Mouse (Mus musculus) limb, embryonic 11.5 days (tissue): ENCODE results near the gene Smarca2. TPM values are rescaled to one million over a fixed set of nuclear protein-coding genes. Genes with fewer than 3 reads are reported as not detected.

Source experiments
- ATAC-seq: fragments of 200-750 bp; cut with Nextera tagmentation; 2 replicates; pipeline ENCODE4 v1.8.0; 2017; ENCODE audit warnings: low read depth; ENCODE audit not compliant: insufficient number of reproducible peaks, low FRiP score, low TSS enrichment
- DNase-seq: peaks from one replicate; pipeline ENCODE4 v3.0.0-alpha.2; 2015; ENCODE audit warnings: low spot score
- H3K27ac ChIP-seq: fragments of 300-500 bp; sonication (generic); replicated peaks from 2 replicates; pipeline ENCODE4 v1.5.1; 2014; ENCODE audit warnings: low read depth, mild to moderate bottlenecking, low read length
- H3K27me3 ChIP-seq: fragments of 300-500 bp; sonication (generic); 2 replicates; pipeline ENCODE4 v1.6.1; 2014; ENCODE audit warnings: mild to moderate bottlenecking, low read length, mixed read lengths; ENCODE audit not compliant: control insufficient read depth, insufficient read depth
- H3K36me3 ChIP-seq: fragments of 300-500 bp; sonication (generic); 2 replicates; pipeline ENCODE4 v1.6.1; 2014; ENCODE audit warnings: mild to moderate bottlenecking, low read length, moderate library complexity, mixed read lengths; ENCODE audit not compliant: control insufficient read depth, insufficient read depth
- H3K4me1 ChIP-seq: fragments of 300-500 bp; sonication (generic); 2 replicates; pipeline ENCODE4 v1.6.1; 2014; ENCODE audit warnings: low read length, mixed read lengths; ENCODE audit not compliant: control insufficient read depth, insufficient read depth
- H3K4me2 ChIP-seq: fragments of 300-500 bp; sonication (generic); 2 replicates; pipeline ENCODE4 v1.6.1; 2014; ENCODE audit warnings: low read depth, mild to moderate bottlenecking, moderate library complexity; ENCODE audit not compliant: severe bottlenecking
- H3K4me3 ChIP-seq: fragments of 300-500 bp; sonication (generic); 2 replicates; pipeline ENCODE4 v1.5.1; 2014; ENCODE audit warnings: low read depth, low read length
- H3K9ac ChIP-seq: fragments of 300-500 bp; sonication (generic); 2 replicates; pipeline ENCODE4 v1.6.1; 2014; ENCODE audit warnings: mild to moderate bottlenecking, low read length
- H3K9me3 ChIP-seq: fragments of 300-500 bp; sonication (generic); 2 replicates; pipeline ENCODE4 v1.6.1; 2016; ENCODE audit warnings: low read length; ENCODE audit not compliant: control insufficient read depth
- WGBS: fragments of 180-500 bp; shearing (Covaris S2); extraction: QIAGEN DNeasy Blood & Tissue Kit; methylation state at CpG from one replicate; pipeline ENCODE4 v1.1.7; 2014; 5-methylcytosine and 5-hydroxymethylcytosine counted together
- polyA plus RNA-seq: library from polyadenylated mRNA; unstranded; fragments of >200 nt; fragmentation: Nextera tagmentation; extraction: Ambion mirVana; gene quantifications from 2 replicates; pipeline ENCODE4 v1.2.1, GENCODE M21; 2014

Gene Smarca2
- polyA plus RNA-seq, 1 experiment from 2014 or later, result 60.0 TPM

DNA sequence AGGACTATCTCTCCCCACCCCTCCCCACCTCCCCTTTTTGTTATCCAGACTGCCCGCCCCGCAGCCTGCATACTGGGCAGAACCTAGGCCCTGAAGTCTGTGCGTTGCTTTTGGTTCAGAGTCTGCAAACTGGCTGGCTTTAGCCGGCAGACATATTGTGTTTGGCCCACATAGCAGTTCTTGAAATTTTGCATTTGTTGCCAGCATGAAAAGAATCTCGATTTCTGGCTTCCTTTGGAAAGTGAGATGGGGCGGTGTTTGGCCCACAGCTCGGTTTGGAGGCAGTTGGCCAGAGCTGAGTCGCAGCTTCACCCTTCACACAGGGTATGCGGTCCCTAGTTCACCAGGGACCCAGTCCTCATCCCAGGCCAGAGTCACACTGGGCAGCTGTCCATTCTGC is 111.4 kb downstream of the Smarca2 start:
- no peak for DNase-seq
- no peaks in the 10 kb centered on the region for H3K4me1 ChIP-seq
- ATAC-seq, result no peak
- no peak overlapping the region for H3K27ac ChIP-seq
- H3K36me3 ChIP-seq, result no peaks in the 10 kb centered on the region
- no peak overlapping the region for H3K4me3 ChIP-seq
- no peaks in the 10 kb centered on the region for H3K27me3 ChIP-seq
- 77% methylated on average over 9 of the region's 9 CpGs for WGBS
- no peaks in the 10 kb centered on the region for H3K9me3 ChIP-seq
- H3K4me2 ChIP-seq, result no peak overlapping the region
- no peak overlapping the region for H3K9ac ChIP-seq

DNA sequence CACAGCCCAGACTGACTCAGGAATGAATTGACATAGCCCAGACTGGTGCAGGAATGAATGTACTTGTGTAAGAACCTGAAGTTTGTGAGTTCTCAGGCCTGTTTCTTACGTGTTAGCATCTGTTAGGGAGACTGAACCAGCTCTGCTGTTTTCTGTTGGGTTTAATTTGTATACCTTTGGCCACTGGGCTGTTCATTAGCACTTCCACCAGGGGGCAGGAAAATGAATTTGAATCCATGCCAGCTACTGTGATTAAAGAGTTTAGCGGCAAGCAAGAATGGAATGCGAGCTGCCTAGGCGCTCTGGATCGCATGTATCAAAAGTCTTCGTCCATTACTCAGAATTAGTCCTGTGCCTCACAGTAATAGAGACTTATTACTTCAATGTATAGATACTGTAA is 113.4 kb downstream of the Smarca2 start:
- no peak overlapping the region for H3K9ac ChIP-seq
- no peaks in the 10 kb centered on the region for H3K4me1 ChIP-seq
- H3K36me3 ChIP-seq, result no peaks in the 10 kb centered on the region
- H3K4me3 ChIP-seq, result no peak overlapping the region
- no peaks in the 10 kb centered on the region for H3K27me3 ChIP-seq
- peak; percentile 50 for DNase-seq
- ATAC-seq, result no peak
- WGBS, result 37% methylated on average over 6 of the region's 6 CpGs
- no peaks in the 10 kb centered on the region for H3K9me3 ChIP-seq
- no peak overlapping the region for H3K27ac ChIP-seq
- H3K4me2 ChIP-seq, result no peak overlapping the region

DNA sequence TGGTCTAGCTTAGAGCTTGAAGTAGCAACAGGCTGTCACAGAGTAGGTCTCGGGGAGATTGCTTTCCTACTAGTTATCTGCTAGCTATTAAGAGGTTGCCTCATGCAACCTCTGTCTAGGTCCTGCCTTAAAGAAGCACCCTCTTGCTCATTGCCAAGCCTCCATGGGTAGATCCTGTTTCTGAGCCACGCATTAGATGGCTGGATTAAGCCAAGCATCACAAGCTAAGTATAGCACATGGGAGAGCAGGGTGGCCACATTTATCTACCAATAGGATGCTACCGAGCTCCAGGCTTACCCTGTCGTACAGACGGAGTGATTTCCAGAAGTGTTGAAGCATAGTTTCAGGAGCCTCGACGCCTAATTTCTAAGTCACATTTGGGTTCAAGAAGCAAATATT is 114.3 kb downstream of the Smarca2 start:
- Histone ChIP-seq H3K4me1 (no peaks in the 10 kb centered on the region), H3K9ac (no peak overlapping the region), H3K36me3 (no peaks in the 10 kb centered on the region), H3K27ac (no peak overlapping the region), H3K4me2 (no peak overlapping the region), H3K27me3 (no peaks in the 10 kb centered on the region), H3K4me3 (no peak overlapping the region), H3K9me3 (no peaks in the 10 kb centered on the region)
- no peak for DNase-seq
- 93% methylated on average over 7 of the region's 7 CpGs for WGBS
- no peak for ATAC-seq

GRCm38 (mm10) chr19:26721741-26722140 is 116.9 kb downstream of the Smarca2 start:
- Histone ChIP-seq H3K4me2 (no peak overlapping the region), H3K9ac (no peak overlapping the region), H3K27ac (no peak overlapping the region), H3K4me1 (no peaks in the 10 kb centered on the region), H3K27me3 (no peaks in the 10 kb centered on the region), H3K36me3 (no peaks in the 10 kb centered on the region), H3K9me3 (no peaks in the 10 kb centered on the region), H3K4me3 (no peak overlapping the region)
- WGBS, result 93% methylated on average over 6 of the region's 6 CpGs
- DNase-seq (no peak), ATAC-seq (no peak)

GRCm38 (mm10) chr19:26723899-26724298 is 119.0 kb downstream of the Smarca2 start:
- Histone ChIP-seq H3K4me2 (no peak overlapping the region), H3K36me3 (no peaks in the 10 kb centered on the region), H3K4me1 (peaks cover 5% of the 10 kb centered on the region; the same call in 1 of the 2 replicates), H3K27ac (no peak overlapping the region), H3K9me3 (no peaks in the 10 kb centered on the region), H3K9ac (no peak overlapping the region), H3K27me3 (no peaks in the 10 kb centered on the region), H3K4me3 (no peak overlapping the region)
- DNase-seq (no peak), ATAC-seq (no peak)
- 93% methylated on average over 11 of the region's 11 CpGs for WGBS

GRCm38 (mm10) chr19:26724626-26725025 is 119.8 kb downstream of the Smarca2 start:
- Histone ChIP-seq H3K27ac (no peak overlapping the region), H3K36me3 (no peaks in the 10 kb centered on the region), H3K9ac (no peak overlapping the region), H3K4me2 (no peak overlapping the region), H3K4me3 (no peak overlapping the region), H3K4me1 (peaks cover 5% of the 10 kb centered on the region; the same call in 1 of the 2 replicates), H3K27me3 (no peaks in the 10 kb centered on the region), H3K9me3 (no peaks in the 10 kb centered on the region)
- no peak for DNase-seq
- 92% methylated on average over 3 of the region's 3 CpGs for WGBS
- no peak for ATAC-seq

DNA sequence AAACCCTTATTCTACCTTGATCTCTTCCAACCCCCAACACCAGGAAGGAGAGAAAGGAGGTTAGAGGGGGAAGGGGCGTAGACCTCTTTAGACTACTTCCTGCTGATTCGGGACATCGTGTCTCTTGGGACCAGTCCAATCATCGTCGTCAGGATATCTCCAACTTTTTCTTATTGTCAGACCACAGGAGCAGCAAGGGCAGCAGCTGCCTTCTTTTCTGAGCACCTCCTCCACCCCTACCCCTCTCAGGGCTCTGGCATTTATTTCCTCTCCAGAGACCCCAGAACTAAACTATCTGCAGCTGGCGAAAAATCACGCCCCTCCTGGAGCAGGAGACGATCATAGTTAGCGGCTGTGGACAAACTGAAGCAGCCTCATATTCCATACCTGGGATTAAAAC is 122.9 kb downstream of the Smarca2 start:
- DNase-seq (no peak), ATAC-seq (no peak)
- no peak overlapping the region for H3K27ac ChIP-seq
- no peaks in the 10 kb centered on the region for H3K36me3 ChIP-seq
- no peaks in the 10 kb centered on the region for H3K9me3 ChIP-seq
- H3K27me3 ChIP-seq, result no peaks in the 10 kb centered on the region
- H3K9ac ChIP-seq, result no peak overlapping the region
- no peak overlapping the region for H3K4me3 ChIP-seq
- H3K4me1 ChIP-seq, result peaks cover 5% of the 10 kb centered on the region; the same call in 1 of the 2 replicates
- 56% methylated on average over 9 of the region's 9 CpGs for WGBS
- H3K4me2 ChIP-seq, result no peak overlapping the region

GRCm38 (mm10) chr19:26730486-26730885 is 125.6 kb downstream of the Smarca2 start:
- no peak overlapping the region for H3K4me2 ChIP-seq
- no peak for DNase-seq
- ATAC-seq, result no peak
- H3K36me3 ChIP-seq, result no peaks in the 10 kb centered on the region
- no peaks in the 10 kb centered on the region for H3K9me3 ChIP-seq
- H3K9ac ChIP-seq, result no peak overlapping the region
- H3K27me3 ChIP-seq, result no peaks in the 10 kb centered on the region
- peaks cover 5% of the 10 kb centered on the region; the same call in 1 of the 2 replicates for H3K4me1 ChIP-seq
- no peak overlapping the region for H3K4me3 ChIP-seq
- WGBS, result 43% methylated on average over 9 of the region's 9 CpGs
- H3K27ac ChIP-seq, result no peak overlapping the region

- 79% methylated on average over 4 of the region's 4 CpGs for WGBS
- DNase-seq (no peak), ATAC-seq (no peak)
- Histone ChIP-seq H3K27me3 (no peaks in the 10 kb centered on the region), H3K9me3 (no peaks in the 10 kb centered on the region), H3K4me1 (peaks cover 5% of the 10 kb centered on the region; the same call in 1 of the 2 replicates), H3K27ac (no peak overlapping the region), H3K4me3 (no peak overlapping the region), H3K4me2 (no peak overlapping the region), H3K36me3 (no peaks in the 10 kb centered on the region), H3K9ac (no peak overlapping the region)
These were observed 126.3 kb downstream of the Smarca2 start for GRCm38 (mm10) chr19:26731121-26731520.
